Mouse (Mus musculus) layer of hippocampus, adult 18-20 months (tissue): ENCODE data around the gene Gm29797. TPM values are rescaled to one million over a fixed set of nuclear protein-coding genes. Genes with fewer than 3 reads are reported as not detected.

Experiments used
- DNase-seq, 2 experiments: peaks; one replicate each; pipeline ENCODE4 v3.0.0; 2022; ENCODE audit warnings: low spot score in 2 of 2
- total RNA-seq, 2 experiments: library from RNA; stranded (reverse); gene quantifications; 2 replicates each; pipeline ENCODE4 v1.2.3; 2021

The Gm29797 gene
- total RNA-seq, 2 experiments from 2014 or later = 0.91 to 2.1 TPM

DNA sequence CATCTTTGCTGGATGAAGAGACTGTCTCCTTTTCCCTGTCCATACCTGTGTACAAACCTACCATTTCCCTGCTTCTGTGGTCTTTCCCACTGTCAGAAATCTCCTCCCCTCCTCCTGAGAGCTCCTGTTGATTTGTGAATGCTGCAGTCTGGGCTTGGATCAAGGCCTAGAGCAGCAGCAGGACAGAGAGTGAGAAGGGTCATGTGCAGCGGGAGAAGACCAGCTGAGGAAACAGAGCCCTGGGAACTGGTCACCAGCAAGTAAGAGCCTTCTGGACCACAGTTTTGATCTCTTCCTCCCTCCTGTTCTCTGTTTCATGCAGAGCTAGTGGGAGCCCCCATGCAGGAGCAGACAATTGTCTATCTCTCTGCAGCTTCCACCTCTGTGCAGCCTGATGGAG, 38.9 kb downstream of the Gm29797 start:
- DNase-seq = no peak

DNA sequence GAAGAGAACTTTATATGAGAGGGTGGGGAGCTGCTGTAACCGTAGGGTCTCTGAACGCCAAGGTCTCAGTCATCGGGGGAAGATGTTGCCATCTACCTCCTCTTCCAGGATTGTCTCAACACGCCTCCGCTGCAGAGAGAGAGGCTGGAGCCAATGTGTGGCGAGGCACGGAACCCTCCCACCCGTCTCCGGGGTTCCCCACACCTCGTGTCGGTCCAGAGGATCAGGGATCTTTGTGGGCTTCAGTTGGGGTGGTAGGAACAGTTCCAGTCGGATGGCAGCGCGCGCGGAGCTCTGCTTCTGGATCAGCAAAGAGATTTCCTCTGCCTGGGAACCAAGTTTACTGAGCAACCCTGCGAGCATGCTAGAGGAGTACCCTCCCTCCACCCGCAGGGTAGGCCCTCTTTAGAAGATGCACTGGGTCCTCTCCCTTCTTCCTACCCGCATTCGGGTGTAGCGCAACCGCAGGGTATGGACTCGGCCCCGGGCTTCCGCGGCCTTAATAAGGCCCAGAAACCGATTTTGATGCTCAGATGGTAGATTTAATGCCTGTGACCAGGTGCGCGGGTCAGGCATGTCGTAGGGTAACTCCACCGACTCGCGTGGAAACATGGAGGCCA, 40.1 kb downstream of the Gm29797 start:
- no peak for DNase-seq

DNA sequence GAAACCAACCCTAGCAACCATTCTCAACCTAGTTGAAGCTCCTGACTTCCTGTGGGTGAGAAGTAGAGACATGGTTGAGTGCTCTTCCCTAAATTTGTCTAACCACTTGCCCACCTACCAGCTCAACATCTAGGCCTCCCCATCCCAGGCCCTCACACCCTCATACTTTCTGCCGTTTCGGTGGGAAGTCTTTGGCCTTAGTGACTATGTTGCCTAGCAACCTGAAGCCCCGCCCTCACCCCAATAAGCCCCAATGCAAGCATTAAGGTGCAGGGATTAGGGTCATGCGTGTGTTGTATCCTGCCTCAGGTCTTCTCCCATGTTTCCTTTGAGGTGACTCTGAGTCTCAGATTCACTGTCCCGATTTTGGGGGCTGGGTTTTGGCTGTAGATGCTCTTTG, 41.4 kb downstream of the Gm29797 start, which contains the start of gene Lkaaear1:
Gene Lkaaear1, minus strand, starts transcription at position 202 of the 400 bp plus-strand sequence.
- DNase-seq = no peak

GRCm38 (mm10) chr2:181706668-181707067, 49.8 kb downstream of the Gm29797 start:
- DNase-seq = no peak

Other genes starting within 250 kb of the Gm29797 start
- gene Zbtb46, start 197.6 kb upstream of the Gm29797 start, total RNA-seq = 1 to 10 TPM; 8.0 to 8.4 TPM
- gene Abhd16b, start 163.8 kb upstream of the Gm29797 start, total RNA-seq = not detected
- gene Tpd52l2, start 159.9 kb upstream of the Gm29797 start, total RNA-seq = 10 to 100 TPM; 71.5 to 78.4 TPM
- 100 to 1,000 TPM; 274 to 282 TPM for gene Dnajc5, start 136.5 kb upstream of the Gm29797 start, total RNA-seq
- gene Uckl1, start 72.1 kb upstream of the Gm29797 start, total RNA-seq = 10 to 100 TPM; 54.2 to 63.3 TPM
- gene Prpf6, start 65.2 kb upstream of the Gm29797 start, total RNA-seq = 10 to 100 TPM; 60.9 to 61.6 TPM
- 10 to 100 TPM; 81.0 to 88.4 TPM for gene Zfp512b, start 64.2 kb upstream of the Gm29797 start, total RNA-seq
- gene Samd10, start 57.8 kb upstream of the Gm29797 start, total RNA-seq = 10 to 100 TPM; 12.0 to 13.2 TPM
- 10 to 100 TPM; 11.3 to 12.6 TPM for gene Sox18, start 14.6 kb downstream of the Gm29797 start, total RNA-seq
- 10 to 100 TPM; 48.3 to 55.1 TPM for gene Tcea2, start 23.3 kb downstream of the Gm29797 start, total RNA-seq
- gene Rgs19, start 36.9 kb downstream of the Gm29797 start, total RNA-seq = 10 to 100 TPM; 41.7 to 47.2 TPM
- not detected for gene Lkaaear1, start 41.4 kb downstream of the Gm29797 start, total RNA-seq
- gene Oprl1, start 58.0 kb downstream of the Gm29797 start, total RNA-seq = 10 to 100 TPM; 50.6 to 52.4 TPM
- gene Myt1, start 106.3 kb downstream of the Gm29797 start, total RNA-seq = 10 to 100 TPM; 26.0 to 28.5 TPM
- 10 to 100 TPM; 86.1 to 89.1 TPM for gene Pcmtd2, start 180.8 kb downstream of the Gm29797 start, total RNA-seq
- gene Polr3k, start 207.3 kb downstream of the Gm29797 start, total RNA-seq = 10 to 100 TPM; 27.3 to 30.2 TPM